Mouse (Mus musculus): Measurements from ENCODE around the gene Cdh13.

- no peak for TF ChIP-seq CTCF (IDR thresholded peaks at IDR 0.05)
- no peak for TF ChIP-seq POLR2A (IDR thresholded peaks at IDR 0.05; ENCODE audit: insufficient read depth, low read depth, low read length)
- TF ChIP-seq EP300 (IDR thresholded peaks at IDR 0.05; ENCODE audit: insufficient read depth, low read depth, low read length) = no peak
Observed at GRCm38 (mm10) chr8:118313426-118314187, 30.1 kb downstream of the Cdh13 start.

Measured in heart, adult 2 months (tissue).